Mouse (Mus musculus): Measurements from ENCODE around the gene Cyp3a44. TPM values are rescaled to one million over a fixed set of nuclear protein-coding genes. Genes with fewer than 3 reads are reported as not detected.
"Not testable (repeated sequence)": the region's sequence is repeated elsewhere in the genome, so short reads cannot be mapped to it uniquely, and the experiment has no call there.

Cyp3a44 gene
- total RNA-seq (2022), result not detected

- DNase-seq (ENCODE audit: low spot score in 2 of 2), result not testable (repeated sequence)
Observed at GRCm38 (mm10) chr5:145805796-145806195, at the start of gene Cyp3a44. Gene Cyp3a44, minus strand, starts transcription at chr5:145805874.

- DNase-seq (ENCODE audit: low spot score in 2 of 2), result not testable (repeated sequence)
Observed at GRCm38 (mm10) chr5:145800229-145800628, 5.4 kb downstream of the Cyp3a44 start.

- DNase-seq (ENCODE audit: low spot score in 2 of 2), result not testable (repeated sequence)
Observed at GRCm38 (mm10) chr5:145793232-145793631, 12.4 kb downstream of the Cyp3a44 start.

GRCm38 (mm10) chr5:145737512-145737911 is 68.2 kb downstream of the Cyp3a44 start:
- DNase-seq (ENCODE audit: low spot score in 2 of 2), result not testable (repeated sequence)

Other genes with a start within 250 kb of the Cyp3a44 start
- gene Cyp3a41b, start 221.1 kb downstream of the Cyp3a44 start, total RNA-seq (2022), result not detected
- not detected for gene Cyp3a41a, start 85.7 kb downstream of the Cyp3a44 start, total RNA-seq (2022)
- not detected for gene Cyp3a11, start 74.1 kb upstream of the Cyp3a44 start, total RNA-seq (2022)
- gene Cyp3a25, start 203.7 kb upstream of the Cyp3a44 start, total RNA-seq (2022), result not detected